Mouse (Mus musculus) liver, adult 2 months (tissue): ENCODE measurements around the gene Dpep1. TPM values are rescaled to one million over a fixed set of nuclear protein-coding genes. Genes with fewer than 3 reads are reported as not detected.
A peak's percentile ranks its signal among the peaks of the same experiment; 100 is the strongest.

Experiments used
- DNase-seq: peaks from one replicate; pipeline ENCODE4 v3.0.0-alpha.2; 2011; ENCODE audit warnings: low read depth, low spot score; ENCODE audit errors: extremely low read depth
- H3K27ac ChIP-seq: fragments of 200-500 bp; replicated peaks from 2 replicates; pipeline ENCODE4 v1.5.1; 2012; ENCODE audit warnings: low read depth, mild to moderate bottlenecking, control low read depth, inconsistent platforms, low read length; ENCODE audit not compliant: insufficient read depth
- H3K27me3 ChIP-seq: fragments of 200-500 bp; 2 replicates; pipeline ENCODE4 v1.6.1; 2012; ENCODE audit warnings: mild to moderate bottlenecking, moderate library complexity, low read length, inconsistent platforms; ENCODE audit not compliant: control insufficient read depth, insufficient read depth
- H3K36me3 ChIP-seq: fragments of 200-500 bp; 2 replicates; pipeline ENCODE4 v1.6.1; 2012; ENCODE audit warnings: low read length, inconsistent platforms; ENCODE audit not compliant: control insufficient read depth, insufficient read depth
- H3K4me1 ChIP-seq: fragments of 200-500 bp; 2 replicates; pipeline ENCODE4 v1.6.1; 2011; ENCODE audit warnings: low read length; ENCODE audit not compliant: control insufficient read depth, insufficient read depth
- H3K4me3 ChIP-seq: fragments of 200-500 bp; 2 replicates; pipeline ENCODE4 v1.5.1; 2011; ENCODE audit warnings: low read depth, mild to moderate bottlenecking, control low read depth, low read length, moderate library complexity; ENCODE audit not compliant: insufficient read depth
- H3K79me2 ChIP-seq: fragments of 200-500 bp; 2 replicates; pipeline ENCODE4 v1.6.1; 2012; ENCODE audit warnings: inconsistent platforms, mild to moderate bottlenecking, low read length, moderate library complexity; ENCODE audit not compliant: control insufficient read depth, insufficient read depth
- H3K9ac ChIP-seq: fragments of 200-500 bp; 2 replicates; pipeline ENCODE4 v1.6.1; 2012; ENCODE audit warnings: low read depth, mild to moderate bottlenecking, control low read depth, inconsistent platforms, low read length
- CTCF ChIP-seq: fragments of 200-500 bp; IDR thresholded peaks from 2 replicates; pipeline ENCODE4 v1.5.1; 2011; ENCODE audit warnings: low read depth, low read length, control low read depth
- POLR2A ChIP-seq: fragments of 200-500 bp; IDR thresholded peaks from 2 replicates; pipeline ENCODE4 v1.6.1; 2011; ENCODE audit warnings: low read length, control low read depth; ENCODE audit not compliant: insufficient read depth; ENCODE audit errors: extremely low read depth
- WGBS: fragments of 180-500 bp; shearing (Covaris S2); methylation state at CpG from one replicate; pipeline ENCODE4 v1.1.7; 2018; 5-methylcytosine and 5-hydroxymethylcytosine counted together
- polyA plus RNA-seq: library from polyadenylated mRNA; depleted of rRNA; stranded (reverse); fragments of >200 nt; gene quantifications from 2 replicates; pipeline ENCODE4 v1.2.3, GENCODE M21; 2012; rRNA removed
- total RNA-seq: library from RNA; depleted of rRNA; stranded (reverse); fragments of >200 nt; gene quantifications from 2 replicates; pipeline ENCODE4 v1.2.3, GENCODE M21; 2014; rRNA removed

The Dpep1 gene
- total and polyA plus RNA-seq, 2 experiments = 0.45 to 0.55 TPM

DNA sequence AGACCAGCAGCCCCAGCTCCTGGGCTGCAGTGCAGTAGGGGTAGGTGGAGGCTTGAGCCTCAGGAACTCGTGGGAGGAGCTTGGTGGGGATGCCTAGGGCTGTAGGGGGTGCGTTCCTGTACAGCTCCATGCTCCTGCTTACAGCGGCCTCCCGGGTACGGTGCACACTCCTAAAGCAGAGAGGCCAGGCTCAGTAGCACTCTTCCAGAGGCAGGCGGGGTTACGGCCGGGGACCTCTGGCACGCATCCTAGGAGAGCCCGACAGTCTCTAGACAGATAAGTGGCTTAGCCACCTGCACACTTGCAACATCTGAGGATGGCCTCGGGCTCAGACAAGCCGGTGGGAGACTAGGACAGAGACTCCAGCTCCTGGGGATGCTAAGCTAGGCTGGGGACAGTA, 59.5 kb downstream of the Dpep1 start:
- 41% methylated on average over 12 of the region's 12 CpGs for WGBS
- peak overlapping the region; percentile 72 for H3K9ac ChIP-seq
- TF ChIP-seq CTCF (no peak), POLR2A (no peak)
- peaks cover 42% of the 10 kb centered on the region for H3K4me1 ChIP-seq
- H3K27me3 ChIP-seq = no peaks in the 10 kb centered on the region
- peak overlapping the region; percentile 97 for H3K27ac ChIP-seq
- H3K79me2 ChIP-seq = no peaks in the 10 kb centered on the region
- H3K4me3 ChIP-seq = no peak overlapping the region
- DNase-seq = peak; percentile 62
- H3K36me3 ChIP-seq = peaks cover 6% of the 10 kb centered on the region; the same call in 1 of the 2 replicates

DNA sequence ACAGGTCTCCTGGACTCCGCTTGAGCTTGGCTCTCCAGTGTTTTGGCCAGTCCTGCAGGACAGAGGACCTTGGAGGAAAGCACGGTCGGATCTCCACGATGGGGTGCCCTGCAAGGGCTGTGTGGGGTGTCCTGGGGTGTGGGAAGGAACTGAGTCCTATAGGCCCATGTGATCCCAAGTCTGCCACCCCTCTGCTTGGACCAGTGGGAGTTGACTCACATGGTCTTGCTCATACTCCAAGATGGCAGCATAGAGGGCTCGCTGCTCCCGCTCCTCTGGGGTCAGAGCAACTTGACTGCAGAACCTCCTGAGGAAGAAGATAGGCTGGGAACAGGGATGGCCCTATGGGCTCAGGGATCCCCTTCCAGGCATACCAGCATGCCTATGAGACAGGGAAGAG, 61.7 kb downstream of the Dpep1 start:
- no peak for DNase-seq
- Histone ChIP-seq H3K9ac (no peak overlapping the region), H3K79me2 (no peaks in the 10 kb centered on the region; the same call in 1 of the 2 replicates), H3K4me1 (peaks cover 32% of the 10 kb centered on the region), H3K27ac (no peak overlapping the region), H3K36me3 (peaks cover 6% of the 10 kb centered on the region; the same call in 1 of the 2 replicates), H3K27me3 (no peaks in the 10 kb centered on the region), H3K4me3 (no peak overlapping the region)
- TF ChIP-seq POLR2A = no peak
- TF ChIP-seq CTCF = no peak
- over 99% methylated on average over 6 of the region's 6 CpGs for WGBS

DNA sequence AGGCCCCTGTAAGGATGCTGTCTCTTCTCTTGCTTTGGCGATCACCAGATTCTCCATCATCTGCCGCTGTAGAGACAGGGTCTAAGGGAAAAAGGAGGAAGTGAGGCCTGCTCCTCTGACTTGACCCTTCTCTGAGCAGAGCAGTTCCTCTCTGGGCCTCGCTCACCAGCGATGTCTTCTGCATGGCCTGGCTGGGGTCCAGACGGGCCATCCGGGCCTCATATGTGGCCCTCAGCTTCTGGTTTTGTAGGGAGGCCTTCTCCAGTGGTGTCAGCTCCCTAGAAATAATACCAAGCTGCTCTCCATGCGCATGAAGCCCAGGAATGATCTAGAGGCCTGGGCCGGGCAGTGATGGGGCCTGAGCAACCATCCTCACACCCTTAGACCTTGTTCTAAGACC, 62.6 kb downstream of the Dpep1 start:
- 91% methylated on average over 8 of the region's 8 CpGs for WGBS
- H3K79me2 ChIP-seq = peaks cover under 1% of the 10 kb centered on the region; the same call in 1 of the 2 replicates
- H3K4me1 ChIP-seq = peaks cover 25% of the 10 kb centered on the region
- no peak for DNase-seq
- no peak overlapping the region for H3K9ac ChIP-seq
- H3K27ac ChIP-seq = no peak overlapping the region
- no peaks in the 10 kb centered on the region for H3K27me3 ChIP-seq
- peaks cover 6% of the 10 kb centered on the region; the same call in 1 of the 2 replicates for H3K36me3 ChIP-seq
- H3K4me3 ChIP-seq = no peak overlapping the region
- TF ChIP-seq CTCF = no peak
- TF ChIP-seq POLR2A = no peak

DNA sequence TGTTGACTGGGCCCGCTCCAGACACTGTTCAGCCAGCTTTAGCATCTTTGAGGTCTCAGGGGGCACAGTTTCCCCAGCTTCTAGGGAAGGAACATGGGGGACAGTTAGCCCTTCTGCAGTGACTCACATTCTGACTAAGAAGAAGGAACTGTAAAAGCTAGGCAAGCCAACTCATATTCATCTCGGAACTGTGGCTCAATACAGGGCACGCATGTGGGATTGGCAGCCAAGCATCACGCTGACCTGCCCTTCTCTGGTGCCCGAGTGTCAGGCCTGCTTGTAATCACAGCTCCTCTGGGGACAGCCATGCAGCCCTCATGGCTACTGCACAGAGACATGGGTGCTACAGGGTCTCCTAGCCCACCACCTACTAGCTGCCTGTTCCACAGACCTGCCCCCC, 64.9 kb downstream of the Dpep1 start:
- Histone ChIP-seq H3K9ac (no peak overlapping the region), H3K27ac (no peak overlapping the region), H3K36me3 (peaks cover 6% of the 10 kb centered on the region; the same call in 1 of the 2 replicates), H3K79me2 (peaks cover 19% of the 10 kb centered on the region; the same call in 1 of the 2 replicates), H3K4me1 (peaks cover 13% of the 10 kb centered on the region), H3K27me3 (no peaks in the 10 kb centered on the region), H3K4me3 (no peak overlapping the region)
- WGBS = 91% methylated on average over 5 of the region's 5 CpGs
- DNase-seq = no peak
- no peak for TF ChIP-seq CTCF
- no peak for TF ChIP-seq POLR2A

Other genes starting within 250 kb of the Dpep1 start
- gene Ankrd11, start 144.0 kb upstream of the Dpep1 start, total RNA-seq = 22.1 and 28.0 TPM in 2 replicates
- 22.7 and 28.3 TPM in 2 replicates for gene Ankrd11, start 144.0 kb upstream of the Dpep1 start, polyA plus RNA-seq
- 27.4 and 29.5 TPM in 2 replicates for gene Spg7, start 123.3 kb upstream of the Dpep1 start, total RNA-seq
- gene Spg7, start 123.3 kb upstream of the Dpep1 start, polyA plus RNA-seq = 62.4 and 81.4 TPM in 2 replicates
- gene Rpl13, start 83.9 kb upstream of the Dpep1 start, total RNA-seq = 764 and 919 TPM in 2 replicates
- 634 and 769 TPM in 2 replicates for gene Rpl13, start 83.9 kb upstream of the Dpep1 start, polyA plus RNA-seq
- gene Cpne7, start 68.9 kb upstream of the Dpep1 start, total RNA-seq = 0.07 and 0.09 TPM in 2 replicates
- gene Cpne7, start 68.9 kb upstream of the Dpep1 start, polyA plus RNA-seq = 0.09 and 0.28 TPM in 2 replicates
- 15.5 and 29.8 TPM in 2 replicates for gene Sult5a1, start 27.9 kb upstream of the Dpep1 start, total RNA-seq
- 62.7 and 154 TPM in 2 replicates for gene Sult5a1, start 27.9 kb upstream of the Dpep1 start, polyA plus RNA-seq
- gene Chmp1a, start 26.5 kb downstream of the Dpep1 start, total RNA-seq = 51.5 and 58.5 TPM in 2 replicates
- gene Chmp1a, start 26.5 kb downstream of the Dpep1 start, polyA plus RNA-seq = 67.1 and 67.7 TPM in 2 replicates
- gene Spata33, start 26.6 kb downstream of the Dpep1 start, total RNA-seq = 0.28 and 0.34 TPM in 2 replicates
- 0.13 and 0.61 TPM in 2 replicates for gene Spata33, start 26.6 kb downstream of the Dpep1 start, polyA plus RNA-seq
- 16.9 and 18.2 TPM in 2 replicates for gene Cdk10, start 38.6 kb downstream of the Dpep1 start, total RNA-seq
- 29.8 and 45.1 TPM in 2 replicates for gene Cdk10, start 38.6 kb downstream of the Dpep1 start, polyA plus RNA-seq
- 16.8 and 18.1 TPM in 2 replicates for gene Spata2l, start 50.0 kb downstream of the Dpep1 start, total RNA-seq
- 27.3 and 41.2 TPM in 2 replicates for gene Spata2l, start 50.0 kb downstream of the Dpep1 start, polyA plus RNA-seq
- 21.3 and 26.3 TPM in 2 replicates for gene Zfp276, start 68.0 kb downstream of the Dpep1 start, total RNA-seq
- 17.7 and 24.5 TPM in 2 replicates for gene Zfp276, start 68.0 kb downstream of the Dpep1 start, polyA plus RNA-seq
- 5.6 and 6.6 TPM in 2 replicates for gene Vps9d1, start 68.1 kb downstream of the Dpep1 start, total RNA-seq
- gene Vps9d1, start 68.1 kb downstream of the Dpep1 start, polyA plus RNA-seq = 40.9 and 48.8 TPM in 2 replicates
- gene Fanca, start 132.3 kb downstream of the Dpep1 start, total RNA-seq = 0.94 and 1.8 TPM in 2 replicates
- gene Fanca, start 132.3 kb downstream of the Dpep1 start, polyA plus RNA-seq = 0.88 and 1.1 TPM in 2 replicates
- gene Spire2, start 146.5 kb downstream of the Dpep1 start, total RNA-seq = under 0.01 and 0.07 TPM in 2 replicates
- 0.13 TPM in 1 of 2 replicates, not detected in the other for gene Spire2, start 146.5 kb downstream of the Dpep1 start, polyA plus RNA-seq
- 86.7 and 94.3 TPM in 2 replicates for gene Tcf25, start 187.5 kb downstream of the Dpep1 start, total RNA-seq
- gene Tcf25, start 187.5 kb downstream of the Dpep1 start, polyA plus RNA-seq = 83.8 and 117 TPM in 2 replicates
- gene Mc1r, start 220.9 kb downstream of the Dpep1 start, total RNA-seq = not detected in 2 replicates
- not detected in 2 replicates for gene Mc1r, start 220.9 kb downstream of the Dpep1 start, polyA plus RNA-seq
- 0.67 TPM in 1 of 2 replicates, not detected in the other for gene Tubb3, start 225.2 kb downstream of the Dpep1 start, total RNA-seq
- not detected in 2 replicates for gene Tubb3, start 225.2 kb downstream of the Dpep1 start, polyA plus RNA-seq
- 20.5 and 20.6 TPM in 2 replicates for gene Def8, start 237.3 kb downstream of the Dpep1 start, total RNA-seq
- gene Def8, start 237.3 kb downstream of the Dpep1 start, polyA plus RNA-seq = 32.2 and 33.5 TPM in 2 replicates